Mouse (Mus musculus) CH12.LX (cell line): ENCODE data around the gene Cdsn. TPM values are rescaled to one million over a fixed set of nuclear protein-coding genes. Genes with fewer than 3 reads are reported as not detected.

ENCODE experiments used
- DNase-seq: peaks from one replicate; pipeline ENCODE4 v3.0.0-alpha.2; 2013; ENCODE audit errors: extremely low read depth
- H3K27ac ChIP-seq: 2 replicates; pipeline ENCODE4 v1.5.1; 2012; ENCODE audit warnings: low read depth, mild to moderate bottlenecking, control low read depth, moderate library complexity; ENCODE audit not compliant: insufficient read depth
- H3K27me3 ChIP-seq: replicated peaks from 2 replicates; pipeline ENCODE3; 2012; ENCODE audit warnings: inconsistent platforms
- H3K36me3 ChIP-seq, 2 experiments: replicated peaks in 1 of 2; 2 replicates each; pipeline versions ENCODE3 to v1.6.1; 2012; ENCODE audit warnings: inconsistent platforms in 1 of 2, low read length in 1 of 2, mild to moderate bottlenecking in 1 of 2, mixed read lengths in 1 of 2, moderate library complexity in 1 of 2; ENCODE audit not compliant: control insufficient read depth in 1 of 2, insufficient read depth in 1 of 2
- H3K4me1 ChIP-seq, 2 experiments: 2 replicates each; pipeline ENCODE4 v1.6.1; 2012; ENCODE audit warnings: inconsistent platforms in 1 of 2, moderate library complexity in 1 of 2; ENCODE audit not compliant: insufficient read depth in 2 of 2, control insufficient read depth in 1 of 2
- H3K4me2 ChIP-seq: 2 replicates; pipeline ENCODE4 v1.6.1; 2012; ENCODE audit warnings: low read depth, mild to moderate bottlenecking, control low read depth; ENCODE audit not compliant: poor library complexity, insufficient read depth, severe bottlenecking
- H3K4me3 ChIP-seq, 3 experiments: fragments of 150-350 bp in 1 of 3; sonication (generic) in 1 of 3; replicated peaks in 1 of 3; 2 replicates each; pipeline versions ENCODE3 to v1.5.1; 2011 to 2012; ENCODE audit warnings: low read depth in 2 of 3, low read length in 2 of 3, mild to moderate bottlenecking in 2 of 3, moderate library complexity in 2 of 3, control low read depth in 1 of 3, improper control_type of control experiment in 1 of 3, inconsistent platforms in 1 of 3, mixed read lengths in 1 of 3; ENCODE audit not compliant: poor library complexity in 1 of 3
- H3K79me2 ChIP-seq: replicated peaks from 2 replicates; pipeline ENCODE4 v1.6.1; 2012; ENCODE audit warnings: mild to moderate bottlenecking, moderate library complexity; ENCODE audit not compliant: control insufficient read depth, poor library complexity, insufficient read depth, severe bottlenecking; ENCODE audit errors: extremely low read depth
- H3K9ac ChIP-seq: 2 replicates; pipeline ENCODE4 v1.6.1; 2012; ENCODE audit warnings: low read depth, mild to moderate bottlenecking, control low read depth, moderate library complexity; ENCODE audit not compliant: insufficient read depth
- H3K9me3 ChIP-seq: replicated peaks from 2 replicates; pipeline ENCODE3; 2012; ENCODE audit warnings: low read length, inconsistent platforms, mixed read lengths
- CHD1 ChIP-seq: IDR thresholded peaks from 2 replicates; pipeline ENCODE4 v1.6.1; 2012; ENCODE audit warnings: low read depth, low read length, improper control_type of control experiment, inconsistent platforms
- CHD2 ChIP-seq: IDR thresholded peaks from 2 replicates; pipeline ENCODE4 v1.6.1; 2011; ENCODE audit warnings: low read length, improper control_type of control experiment
- CTCF ChIP-seq, 2 experiments: IDR thresholded peaks in 1 of 2; conservative IDR thresholded peaks in 1 of 2; 2 replicates each; pipeline ENCODE4 v1.5.1; 2011 to 2012; ENCODE audit warnings: low read depth in 2 of 2, low read length in 2 of 2, improper control_type of control experiment in 1 of 2, inconsistent platforms in 1 of 2, mild to moderate bottlenecking in 1 of 2, moderate library complexity in 1 of 2
- E2F4 ChIP-seq: IDR thresholded peaks from 2 replicates; pipeline ENCODE4 v1.6.1; 2011; ENCODE audit warnings: low read depth, low read length, improper control_type of control experiment; ENCODE audit not compliant: insufficient replicate concordance
- ELF1 ChIP-seq: IDR thresholded peaks from 2 replicates; pipeline ENCODE4 v1.6.1; 2014; ENCODE audit warnings: low read depth, mild to moderate bottlenecking, inconsistent platforms, low read length, improper control_type of control experiment
- HCFC1 ChIP-seq: IDR thresholded peaks from 2 replicates; pipeline ENCODE4 v1.6.1; 2012; ENCODE audit warnings: low read depth, mild to moderate bottlenecking, inconsistent platforms, low read length, improper control_type of control experiment
- IRF4 ChIP-seq: IDR thresholded peaks from 2 replicates; pipeline ENCODE4 v1.6.1; 2014; ENCODE audit warnings: low read depth, mild to moderate bottlenecking, inconsistent platforms, low read length, improper control_type of control experiment
- JUN ChIP-seq: IDR thresholded peaks from 2 replicates; pipeline ENCODE4 v1.6.1; 2011; ENCODE audit warnings: low read depth, mild to moderate bottlenecking, low read length, improper control_type of control experiment, moderate library complexity; ENCODE audit not compliant: insufficient read depth
- JUND ChIP-seq: conservative IDR thresholded peaks from 2 replicates; pipeline ENCODE4 v1.6.1; 2011; ENCODE audit warnings: low read depth, low read length, improper control_type of control experiment
- MAX ChIP-seq: IDR thresholded peaks from 2 replicates; pipeline ENCODE4 v1.6.1; 2011; ENCODE audit warnings: low read length, improper control_type of control experiment
- MEF2A ChIP-seq: IDR thresholded peaks from 2 replicates; pipeline ENCODE4 v1.6.1; 2014; ENCODE audit warnings: low read depth, mild to moderate bottlenecking, inconsistent platforms, low read length, improper control_type of control experiment, borderline replicate concordance
- MXI1 ChIP-seq: IDR thresholded peaks from 2 replicates; pipeline ENCODE4 v1.6.1; 2011; ENCODE audit warnings: mild to moderate bottlenecking, low read depth, low read length, improper control_type of control experiment
- NELFE ChIP-seq: IDR thresholded peaks from 2 replicates; pipeline ENCODE4 v1.6.1; 2011; ENCODE audit warnings: low read depth, low read length, improper control_type of control experiment
- NRF1 ChIP-seq: IDR thresholded peaks from 2 replicates; pipeline ENCODE4 v1.6.1; 2014; ENCODE audit warnings: low read depth, mild to moderate bottlenecking, inconsistent platforms, low read length, improper control_type of control experiment, moderate library complexity
- POLR2AphosphoS2 ChIP-seq: IDR thresholded peaks from 2 replicates; pipeline ENCODE4 v1.6.1; 2011; ENCODE audit warnings: low read depth, low read length, improper control_type of control experiment
- SIN3A ChIP-seq: IDR thresholded peaks from 2 replicates; pipeline ENCODE4 v1.6.1; 2012; ENCODE audit warnings: low read length, improper control_type of control experiment, inconsistent platforms
- SMC3 ChIP-seq: IDR thresholded peaks from 2 replicates; pipeline ENCODE4 v1.6.1; 2011; ENCODE audit warnings: low read depth, low read length, improper control_type of control experiment
- USF1 ChIP-seq: IDR thresholded peaks from 2 replicates; pipeline ENCODE4 v1.6.1; 2014; ENCODE audit warnings: low read depth, mild to moderate bottlenecking, inconsistent platforms, low read length, improper control_type of control experiment
- ZC3H11A ChIP-seq: IDR thresholded peaks from 2 replicates; pipeline ENCODE4 v1.6.1; 2012; ENCODE audit warnings: low read depth, mild to moderate bottlenecking, inconsistent platforms, low read length, improper control_type of control experiment
- ZNF384 ChIP-seq: IDR thresholded peaks from 2 replicates; pipeline ENCODE4 v1.6.1; 2012; ENCODE audit warnings: low read depth, low read length, improper control_type of control experiment, inconsistent platforms
- dilution Hi-C: fragments of 300-500 bp; cut with MboI; formaldehyde crosslinking; loops from 2 replicates; pipeline ENCODE4 v1.14.3; 2020; ENCODE audit warnings: low sequenced_read_pairs; ENCODE audit not compliant: extremely low pct_unique_long_range_greater_than_20kb, extremely low pct_ligation_motif_present
- in situ Hi-C: fragments of 300-500 bp; cut with MboI; formaldehyde crosslinking; loops from 3 replicates; pipeline ENCODE4 v1.14.3; 2019; ENCODE audit warnings: low sequenced_read_pairs, low pct_ligation_motif_present, low pct_unique_long_range_greater_than_20kb, mixed read lengths
- polyA plus RNA-seq: library from polyadenylated mRNA; unstranded; fragments of >175 nt; gene quantifications from 2 replicates; pipeline ENCODE4 v1.2.1, GENCODE M21; 2012; ENCODE audit warnings: low read depth; ENCODE audit not compliant: insufficient read length
- total RNA-seq, 2 experiments: library from RNA; depleted of rRNA; stranded (reverse); fragments of 300-350 nt in 1 of 2; fragments of >200 nt in 1 of 2; gene quantifications; 2 replicates each; pipeline ENCODE4 v1.2.3; 2012 to 2014

Cdsn gene
- total and polyA plus RNA-seq, 3 experiments, result 0.17 to 1.4 (median 0.76) TPM

DNA sequence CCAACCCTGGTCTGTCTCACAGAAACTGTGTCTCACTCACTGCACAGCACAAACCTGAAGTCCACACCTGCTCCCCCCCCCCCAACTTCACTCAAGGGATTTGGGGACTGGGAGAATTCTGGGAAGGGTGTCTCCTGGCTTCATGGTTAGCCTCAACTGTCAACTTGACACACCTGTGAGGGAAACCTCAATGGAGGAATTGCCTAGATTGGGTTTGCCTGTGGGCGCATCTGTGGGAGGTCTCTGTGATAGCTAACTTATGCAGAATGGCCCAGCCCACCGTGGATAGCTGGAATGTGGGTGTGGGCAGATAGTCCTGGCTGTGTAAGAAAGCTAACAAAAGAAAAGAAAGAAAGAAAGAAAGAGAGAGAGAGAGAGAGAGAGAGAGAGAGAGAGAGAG, 49.3 kb downstream of the Cdsn start, which contains the start of gene Sfta2:
Gene Sfta2, plus strand, starts transcription at position 301 of the 400 bp plus-strand sequence.
- no peak for DNase-seq
- H3K36me3 ChIP-seq, result no peaks in the 10 kb centered on the region
- H3K4me3 ChIP-seq, result no peak within 1 kb of the TSS
- no peak within 1 kb of the TSS for H3K9ac ChIP-seq
- no peak within 1 kb of the TSS for H3K27ac ChIP-seq
- peaks cover 33% of the 10 kb centered on the region for H3K27me3 ChIP-seq
- peaks cover 6% of the 10 kb centered on the region for H3K9me3 ChIP-seq
- peaks cover 0 to 6% of the 10 kb centered on the region in 2 experiments; a peak in 1 of 4 replicates for H3K4me1 ChIP-seq
- no peaks in the 10 kb centered on the region for H3K79me2 ChIP-seq
- dilution Hi-C loops, result no loop called here
- no peak within 1 kb of the TSS for H3K4me2 ChIP-seq
- TF ChIP-seq POLR2AphosphoS2, result no peak
- TF ChIP-seq JUND, result no peak
- no peak for TF ChIP-seq CHD1
- no peak for TF ChIP-seq NRF1
- no peak for TF ChIP-seq ZC3H11A
- TF ChIP-seq CHD2, result no peak
- TF ChIP-seq ELF1, result no peak
- TF ChIP-seq IRF4, result no peak
- TF ChIP-seq JUN, result no peak
- no peak for TF ChIP-seq NELFE
- TF ChIP-seq USF1, result no peak
- TF ChIP-seq MAX, result no peak
- no peak for TF ChIP-seq ZNF384
- no peak for TF ChIP-seq CTCF (conservative IDR thresholded peaks at IDR 0.05 in 1 of 2, IDR thresholded peaks at IDR 0.05 in 1 of 2; ENCODE audit: low read depth in 2 of 2, low read length in 2 of 2)
- in situ Hi-C loops, result no loop called here

DNA sequence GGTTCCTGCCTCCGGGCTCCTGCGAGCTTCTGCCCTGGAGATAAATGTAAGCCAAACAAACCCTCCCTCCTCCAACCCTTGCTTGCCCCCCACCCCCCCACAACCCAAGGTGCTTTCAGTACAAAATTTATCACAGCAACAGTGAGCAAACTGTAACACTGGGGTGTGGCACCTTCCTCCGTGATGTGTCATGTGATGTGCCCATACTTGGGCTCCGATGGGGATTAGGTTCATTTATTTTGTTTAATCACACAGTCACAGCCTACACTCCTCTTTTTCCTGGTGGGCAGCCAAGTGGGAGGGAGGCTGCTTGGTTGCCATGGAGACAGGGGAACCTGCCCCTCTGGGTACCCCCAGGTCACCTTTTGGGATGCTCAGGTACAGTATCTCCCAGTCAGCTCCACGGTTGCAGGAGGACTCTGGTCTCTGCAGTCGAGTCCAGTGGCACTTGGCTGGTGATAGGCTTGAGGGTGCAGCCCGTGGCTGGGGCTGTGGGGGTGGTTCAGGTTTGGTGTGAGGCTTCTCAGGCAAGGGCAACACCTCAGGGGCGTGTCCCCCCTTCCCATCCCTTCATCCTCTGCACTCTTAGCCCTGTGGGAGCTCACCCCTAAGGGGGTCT, 49.9 kb downstream of the Cdsn start:
- Histone ChIP-seq H3K4me1 (peaks cover 0 to 6% of the 10 kb centered on the region in 2 experiments; a peak in 1 of 4 replicates), H3K36me3 (no peaks in the 10 kb centered on the region), H3K4me3 (no peak overlapping the region), H3K9me3 (peaks cover 6% of the 10 kb centered on the region), H3K9ac (no peak overlapping the region), H3K27me3 (peaks cover 33% of the 10 kb centered on the region), H3K4me2 (no peak overlapping the region), H3K79me2 (no peaks in the 10 kb centered on the region), H3K27ac (no peak overlapping the region)
- dilution Hi-C loops, result no loop called here
- DNase-seq, result no peak
- no peak for TF ChIP-seq NELFE
- TF ChIP-seq SMC3, result no peak
- TF ChIP-seq MEF2A, result no peak
- TF ChIP-seq HCFC1, result no peak
- no peak for TF ChIP-seq MXI1
- no peak for TF ChIP-seq E2F4
- no peak for TF ChIP-seq SIN3A
- in situ Hi-C loops, result no loop called here

Other genes starting within 250 kb of the Cdsn start
- 24.3 and 31.8 TPM in 2 replicates for gene H2-Q1, start 231.7 kb upstream of the Cdsn start, total RNA-seq (2012; rRNA removed)
- gene H2-Q1, start 231.7 kb upstream of the Cdsn start, total RNA-seq (2014; rRNA removed), result 2.2 and 2.4 TPM in 2 replicates
- gene H2-Q1, start 231.7 kb upstream of the Cdsn start, polyA plus RNA-seq, result 10.1 and 13.9 TPM in 2 replicates
- 0.25 and 0.47 TPM in 2 replicates for gene H2-Q2, start 209.9 kb upstream of the Cdsn start, total RNA-seq (2012; rRNA removed)
- gene H2-Q2, start 209.9 kb upstream of the Cdsn start, total RNA-seq (2014; rRNA removed), result not detected in 2 replicates
- gene H2-Q2, start 209.9 kb upstream of the Cdsn start, polyA plus RNA-seq, result 15.1 and 21.6 TPM in 2 replicates
- 127 and 165 TPM in 2 replicates for gene H2-Q4, start 172.5 kb upstream of the Cdsn start, total RNA-seq (2012; rRNA removed)
- gene H2-Q4, start 172.5 kb upstream of the Cdsn start, total RNA-seq (2014; rRNA removed), result 116 and 128 TPM in 2 replicates
- 157 and 181 TPM in 2 replicates for gene H2-Q4, start 172.5 kb upstream of the Cdsn start, polyA plus RNA-seq
- gene H2-Q6, start 127.3 kb upstream of the Cdsn start, total RNA-seq (2012; rRNA removed), result 41.0 and 54.3 TPM in 2 replicates
- gene H2-Q6, start 127.3 kb upstream of the Cdsn start, total RNA-seq (2014; rRNA removed), result 79.7 and 90.3 TPM in 2 replicates
- 122 and 141 TPM in 2 replicates for gene H2-Q6, start 127.3 kb upstream of the Cdsn start, polyA plus RNA-seq
- gene H2-Q7, start 113.0 kb upstream of the Cdsn start, total RNA-seq (2012; rRNA removed), result 48.5 and 66.0 TPM in 2 replicates
- 30.9 and 40.9 TPM in 2 replicates for gene H2-Q7, start 113.0 kb upstream of the Cdsn start, total RNA-seq (2014; rRNA removed)
- 104 and 117 TPM in 2 replicates for gene H2-Q7, start 113.0 kb upstream of the Cdsn start, polyA plus RNA-seq
- gene H2-Q10, start 82.0 kb upstream of the Cdsn start, total RNA-seq (2012; rRNA removed), result 2.2 and 2.4 TPM in 2 replicates
- 0.62 and 0.93 TPM in 2 replicates for gene H2-Q10, start 82.0 kb upstream of the Cdsn start, total RNA-seq (2014; rRNA removed)
- gene H2-Q10, start 82.0 kb upstream of the Cdsn start, polyA plus RNA-seq, result 60.0 and 83.0 TPM in 2 replicates
- gene Pou5f1, start 46.1 kb upstream of the Cdsn start, total RNA-seq (2012; rRNA removed), result 0.13 and 0.17 TPM in 2 replicates
- gene Pou5f1, start 46.1 kb upstream of the Cdsn start, total RNA-seq (2014; rRNA removed), result not detected in 2 replicates
- gene Pou5f1, start 46.1 kb upstream of the Cdsn start, polyA plus RNA-seq, result 0.38 TPM in 1 of 2 replicates, not detected in the other
- gene Tcf19, start 35.3 kb upstream of the Cdsn start, total RNA-seq (2012; rRNA removed), result 37.7 and 46.0 TPM in 2 replicates
- 35.3 and 38.4 TPM in 2 replicates for gene Tcf19, start 35.3 kb upstream of the Cdsn start, total RNA-seq (2014; rRNA removed)
- 25.3 and 29.7 TPM in 2 replicates for gene Tcf19, start 35.3 kb upstream of the Cdsn start, polyA plus RNA-seq
- 11.5 and 13.0 TPM in 2 replicates for gene Cchcr1, start 35.0 kb upstream of the Cdsn start, total RNA-seq (2012; rRNA removed)
- 5.2 and 8.0 TPM in 2 replicates for gene Cchcr1, start 35.0 kb upstream of the Cdsn start, total RNA-seq (2014; rRNA removed)
- 11.3 and 12.7 TPM in 2 replicates for gene Cchcr1, start 35.0 kb upstream of the Cdsn start, polyA plus RNA-seq
- gene Psors1c2, start 18.9 kb upstream of the Cdsn start, total RNA-seq (2012; rRNA removed), result not detected in 2 replicates
- not detected in 2 replicates for gene Psors1c2, start 18.9 kb upstream of the Cdsn start, total RNA-seq (2014; rRNA removed)
- gene Psors1c2, start 18.9 kb upstream of the Cdsn start, polyA plus RNA-seq, result 0.27 and 0.59 TPM in 2 replicates
- gene 2300002M23Rik, start 15.3 kb downstream of the Cdsn start, total RNA-seq (2012; rRNA removed), result not detected in 2 replicates
- gene 2300002M23Rik, start 15.3 kb downstream of the Cdsn start, total RNA-seq (2014; rRNA removed), result not detected in 2 replicates
- gene 2300002M23Rik, start 15.3 kb downstream of the Cdsn start, polyA plus RNA-seq, result not detected in 2 replicates
- gene Sfta2, start 49.4 kb downstream of the Cdsn start, total RNA-seq (2012; rRNA removed), result not detected in 2 replicates
- gene Sfta2, start 49.4 kb downstream of the Cdsn start, total RNA-seq (2014; rRNA removed), result not detected in 2 replicates
- not detected in 2 replicates for gene Sfta2, start 49.4 kb downstream of the Cdsn start, polyA plus RNA-seq
- gene Gm9573, start 74.5 kb downstream of the Cdsn start, total RNA-seq (2012; rRNA removed), result not detected in 2 replicates
- not detected in 2 replicates for gene Gm9573, start 74.5 kb downstream of the Cdsn start, total RNA-seq (2014; rRNA removed)
- not detected in 2 replicates for gene Gm9573, start 74.5 kb downstream of the Cdsn start, polyA plus RNA-seq
- gene Mucl3, start 91.6 kb downstream of the Cdsn start, total RNA-seq (2012; rRNA removed), result 0.80 and 1.3 TPM in 2 replicates
- gene Mucl3, start 91.6 kb downstream of the Cdsn start, total RNA-seq (2014; rRNA removed), result 0.08 and 0.11 TPM in 2 replicates
- 0.34 TPM in 2 replicates for gene Mucl3, start 91.6 kb downstream of the Cdsn start, polyA plus RNA-seq
- gene Vars2, start 115.5 kb downstream of the Cdsn start, total RNA-seq (2012; rRNA removed), result 26.3 and 30.3 TPM in 2 replicates
- 14.0 and 16.5 TPM in 2 replicates for gene Vars2, start 115.5 kb downstream of the Cdsn start, total RNA-seq (2014; rRNA removed)
- gene Vars2, start 115.5 kb downstream of the Cdsn start, polyA plus RNA-seq, result 23.0 and 26.6 TPM in 2 replicates
- gene Gtf2h4, start 121.6 kb downstream of the Cdsn start, total RNA-seq (2012; rRNA removed), result 51.7 and 55.7 TPM in 2 replicates
- gene Gtf2h4, start 121.6 kb downstream of the Cdsn start, total RNA-seq (2014; rRNA removed), result 35.3 and 40.7 TPM in 2 replicates
- 40.0 and 40.4 TPM in 2 replicates for gene Gtf2h4, start 121.6 kb downstream of the Cdsn start, polyA plus RNA-seq
- 3.5 and 3.6 TPM in 2 replicates for gene Ddr1, start 152.5 kb downstream of the Cdsn start, total RNA-seq (2012; rRNA removed)
- 0.83 and 1.3 TPM in 2 replicates for gene Ddr1, start 152.5 kb downstream of the Cdsn start, total RNA-seq (2014; rRNA removed)
- 3.0 and 3.1 TPM in 2 replicates for gene Ddr1, start 152.5 kb downstream of the Cdsn start, polyA plus RNA-seq